Mouse (Mus musculus): Measurements from ENCODE around the gene Hand2. TPM values are rescaled to one million over a fixed set of nuclear protein-coding genes. Genes with fewer than 3 reads are reported as not detected.

The Hand2 gene
- polyA plus RNA-seq, 1 experiment from 2014 or later, result 0.69 TPM

DNA sequence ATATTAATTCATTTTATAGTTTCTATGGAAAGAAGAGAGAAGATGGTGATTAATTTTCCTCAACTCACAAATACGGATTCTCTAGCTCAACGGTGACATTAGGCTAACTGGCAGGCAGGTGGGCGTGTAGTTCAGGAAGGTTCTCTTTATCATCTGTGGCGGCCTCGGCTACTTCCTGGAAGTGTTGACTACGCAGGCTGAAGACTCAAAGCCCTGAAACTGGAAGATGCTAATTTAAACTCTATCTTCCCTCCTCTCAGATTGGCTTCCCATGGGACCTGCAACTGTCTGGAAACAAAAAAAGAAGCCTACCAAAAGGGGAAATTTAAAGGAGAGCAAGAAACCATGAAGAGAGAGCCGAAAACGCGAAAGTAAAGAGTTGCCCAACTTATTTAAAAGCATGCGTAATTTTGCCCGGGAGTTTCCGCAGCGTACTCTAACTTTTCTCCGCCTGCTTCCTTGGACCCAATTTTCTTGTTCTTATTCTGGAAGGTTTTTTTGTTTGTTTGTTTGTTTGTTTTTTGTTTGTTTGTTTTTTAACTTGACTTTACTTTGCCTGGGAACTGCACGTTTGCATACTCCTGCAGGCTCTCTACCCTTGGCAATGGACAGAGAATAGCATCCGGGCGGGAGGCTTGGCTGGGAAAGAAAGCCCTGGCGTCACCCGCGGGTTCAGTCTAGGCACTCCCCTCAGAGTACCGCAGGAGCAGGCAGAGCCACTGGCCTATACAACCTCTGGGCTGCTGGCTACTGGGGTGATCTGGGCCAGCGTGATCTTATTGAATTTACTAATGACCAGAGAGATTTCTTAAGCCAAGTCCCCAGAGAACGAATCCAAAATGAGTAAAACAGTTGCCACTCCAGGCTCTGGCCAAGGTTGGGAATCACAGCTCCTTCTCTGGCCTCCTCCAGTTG lies 24.4 kb downstream of the Hand2 start:
- H3K4me3 ChIP-seq (ENCODE audit: low read depth, low read length), result no peak overlapping the region
- H3K9ac ChIP-seq (replicated peaks), result no peak overlapping the region
- peaks cover 85% of the 10 kb centered on the region for H3K27me3 ChIP-seq (ENCODE audit: insufficient read depth, low read length)
- no peaks in the 10 kb centered on the region for H3K9me3 ChIP-seq (ENCODE audit: low read length)
- no peaks in the 10 kb centered on the region for H3K36me3 ChIP-seq (replicated peaks; ENCODE audit: insufficient read depth, low read length)
- no peak overlapping the region for H3K27ac ChIP-seq (ENCODE audit: low read depth)
- WGBS (ENCODE audit: insufficient replicate concordance), result 10% methylated on average over 23 of the region's 23 CpGs
- H3K4me2 ChIP-seq (ENCODE audit: low read depth, low read length), result no peak overlapping the region
- no peak for TF ChIP-seq CTCF (IDR thresholded peaks at IDR 0.05; ENCODE audit: low read depth)
- no peak for TF ChIP-seq EP300 (IDR thresholded peaks at IDR 0.05; ENCODE audit: low read depth)
- DNase-seq, result no peak
- no peak for ATAC-seq
- H3K4me1 ChIP-seq (ENCODE audit: insufficient read depth), result no peaks in the 10 kb centered on the region

DNA sequence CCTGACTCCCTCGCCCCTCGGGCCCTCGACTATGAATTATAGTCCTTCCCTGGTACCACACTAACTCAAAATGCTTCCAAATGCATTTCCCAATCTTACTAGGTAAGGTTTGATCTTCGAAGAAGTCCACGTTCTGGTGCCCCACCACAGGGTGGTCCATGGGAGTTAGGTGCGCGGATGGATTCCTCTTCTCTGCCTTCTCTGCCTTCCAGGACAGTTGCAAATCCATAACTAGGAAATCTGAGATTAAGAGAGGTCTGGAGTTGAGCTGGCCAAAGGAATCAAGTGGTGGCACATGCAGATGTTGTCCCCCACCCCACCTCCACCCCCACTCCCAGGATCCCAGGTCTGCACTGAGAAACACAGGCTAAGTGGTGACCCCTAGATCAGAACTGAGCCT lies 25.6 kb downstream of the Hand2 start:
- H3K9me3 ChIP-seq (ENCODE audit: low read length), result no peaks in the 10 kb centered on the region
- H3K27me3 ChIP-seq (ENCODE audit: insufficient read depth, low read length), result peaks cover 81% of the 10 kb centered on the region
- H3K9ac ChIP-seq (replicated peaks), result no peak overlapping the region
- WGBS (ENCODE audit: insufficient replicate concordance), result 31% methylated on average over 7 of the region's 7 CpGs
- no peak overlapping the region for H3K27ac ChIP-seq (ENCODE audit: low read depth)
- H3K36me3 ChIP-seq (replicated peaks; ENCODE audit: insufficient read depth, low read length), result no peaks in the 10 kb centered on the region
- DNase-seq, result no peak
- no peak overlapping the region for H3K4me2 ChIP-seq (ENCODE audit: low read depth, low read length)
- ATAC-seq, result no peak
- H3K4me3 ChIP-seq (ENCODE audit: low read depth, low read length), result no peak overlapping the region
- no peak for TF ChIP-seq EP300 (IDR thresholded peaks at IDR 0.05; ENCODE audit: low read depth)
- TF ChIP-seq CTCF (IDR thresholded peaks at IDR 0.05; ENCODE audit: low read depth), result no peak
- no peaks in the 10 kb centered on the region for H3K4me1 ChIP-seq (ENCODE audit: insufficient read depth)

- Histone ChIP-seq H3K27ac (ENCODE audit: low read depth) (no peak overlapping the region), H3K36me3 (replicated peaks; ENCODE audit: insufficient read depth, low read length) (no peaks in the 10 kb centered on the region), H3K4me2 (ENCODE audit: low read depth, low read length) (no peak overlapping the region), H3K4me3 (ENCODE audit: low read depth, low read length) (no peak overlapping the region), H3K9me3 (ENCODE audit: low read length) (no peaks in the 10 kb centered on the region), H3K4me1 (ENCODE audit: insufficient read depth) (no peaks in the 10 kb centered on the region), H3K27me3 (ENCODE audit: insufficient read depth, low read length) (peaks cover 80% of the 10 kb centered on the region), H3K9ac (replicated peaks) (no peak overlapping the region)
- ATAC-seq, result no peak
- no peak for DNase-seq
- 38% methylated on average over 5 of the region's 5 CpGs for WGBS (ENCODE audit: insufficient replicate concordance)
- TF ChIP-seq CTCF (IDR thresholded peaks at IDR 0.05; ENCODE audit: low read depth) (no peak), EP300 (IDR thresholded peaks at IDR 0.05; ENCODE audit: low read depth) (no peak)
These were observed 26.4 kb downstream of the Hand2 start for GRCm38 (mm10) chr8:57347141-57347540.

DNA sequence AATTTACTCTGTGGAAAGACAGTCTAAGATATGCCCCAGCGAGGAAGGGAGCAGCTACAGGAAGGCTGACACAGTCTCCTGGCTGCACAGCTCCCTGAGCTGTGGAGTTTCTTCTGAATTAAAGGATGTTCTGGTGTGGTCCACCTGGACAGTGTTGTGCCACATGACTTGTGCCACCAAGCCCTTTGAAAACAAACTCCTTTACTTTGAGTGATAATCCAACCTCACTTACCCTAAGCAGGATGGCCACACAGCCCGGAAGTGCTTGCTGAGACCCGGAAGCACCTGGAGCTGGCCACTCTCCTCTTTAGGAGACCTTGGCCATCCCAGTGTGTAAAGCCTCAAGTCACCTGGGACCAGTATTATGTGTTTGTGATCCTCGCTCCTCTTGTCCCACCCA lies 27.5 kb downstream of the Hand2 start:
- no peak overlapping the region for H3K27ac ChIP-seq (ENCODE audit: low read depth)
- DNase-seq, result no peak
- no peak overlapping the region for H3K4me2 ChIP-seq (ENCODE audit: low read depth, low read length)
- no peak overlapping the region for H3K9ac ChIP-seq (replicated peaks)
- H3K36me3 ChIP-seq (replicated peaks; ENCODE audit: insufficient read depth, low read length), result no peaks in the 10 kb centered on the region
- no peaks in the 10 kb centered on the region for H3K9me3 ChIP-seq (ENCODE audit: low read length)
- no peaks in the 10 kb centered on the region for H3K4me1 ChIP-seq (ENCODE audit: insufficient read depth)
- TF ChIP-seq EP300 (IDR thresholded peaks at IDR 0.05; ENCODE audit: low read depth), result no peak
- no peak for TF ChIP-seq CTCF (IDR thresholded peaks at IDR 0.05; ENCODE audit: low read depth)
- ATAC-seq, result no peak
- H3K4me3 ChIP-seq (ENCODE audit: low read depth, low read length), result no peak overlapping the region
- WGBS (ENCODE audit: insufficient replicate concordance), result 11% methylated on average over 4 of the region's 4 CpGs
- peaks cover 75% of the 10 kb centered on the region for H3K27me3 ChIP-seq (ENCODE audit: insufficient read depth, low read length)

GRCm38 (mm10) chr8:57348866-57349520 lies 28.2 kb downstream of the Hand2 start:
- Histone ChIP-seq H3K27me3 (ENCODE audit: insufficient read depth, low read length) (peaks cover 77% of the 10 kb centered on the region), H3K4me2 (ENCODE audit: low read depth, low read length) (no peak overlapping the region), H3K9me3 (ENCODE audit: low read length) (no peaks in the 10 kb centered on the region), H3K4me1 (ENCODE audit: insufficient read depth) (no peaks in the 10 kb centered on the region), H3K36me3 (replicated peaks; ENCODE audit: insufficient read depth, low read length) (no peaks in the 10 kb centered on the region), H3K27ac (ENCODE audit: low read depth) (no peak overlapping the region), H3K4me3 (ENCODE audit: low read depth, low read length) (no peak overlapping the region), H3K9ac (replicated peaks) (no peak overlapping the region)
- WGBS (ENCODE audit: insufficient replicate concordance), result 4% methylated on average over 23 of the region's 23 CpGs
- ATAC-seq, result no peak
- no peak for DNase-seq
- TF ChIP-seq CTCF (IDR thresholded peaks at IDR 0.05; ENCODE audit: low read depth) (no peak), EP300 (IDR thresholded peaks at IDR 0.05; ENCODE audit: low read depth) (no peak)

GRCm38 (mm10) chr8:57351861-57352260 lies 31.1 kb downstream of the Hand2 start:
- no peak overlapping the region for H3K4me2 ChIP-seq (ENCODE audit: low read depth, low read length)
- no peaks in the 10 kb centered on the region for H3K36me3 ChIP-seq (replicated peaks; ENCODE audit: insufficient read depth, low read length)
- H3K27ac ChIP-seq (ENCODE audit: low read depth), result no peak overlapping the region
- TF ChIP-seq EP300 (IDR thresholded peaks at IDR 0.05; ENCODE audit: low read depth) (no peak), CTCF (IDR thresholded peaks at IDR 0.05; ENCODE audit: low read depth) (no peak)
- ATAC-seq (no peak), DNase-seq (no peak)
- no peaks in the 10 kb centered on the region for H3K9me3 ChIP-seq (ENCODE audit: low read length)
- no peak overlapping the region for H3K4me3 ChIP-seq (ENCODE audit: low read depth, low read length)
- no peak overlapping the region for H3K9ac ChIP-seq (replicated peaks)
- H3K4me1 ChIP-seq (ENCODE audit: insufficient read depth), result no peaks in the 10 kb centered on the region
- 42% methylated on average over 2 of the region's 2 CpGs for WGBS (ENCODE audit: insufficient replicate concordance)
- peaks cover 59% of the 10 kb centered on the region for H3K27me3 ChIP-seq (ENCODE audit: insufficient read depth, low read length)

Data from liver, postnatal 0 days (tissue).